Mouse (Mus musculus) 3134 (cell line): Measurements from ENCODE around the gene Saa2.
"Not testable (repeated sequence)": the region's sequence is repeated elsewhere in the genome, so short reads cannot be mapped to it uniquely, and the experiment has no call there.

Source experiments
- DNase-seq: peaks from one replicate; pipeline ENCODE4 v3.0.0-alpha.2; 2011; ENCODE audit warnings: low spot score; ENCODE audit not compliant: insufficient read length; ENCODE audit errors: extremely low read depth

Gene Saa2

GRCm38 (mm10) chr7:46751490-46751889 is at the start of gene Saa2:
Gene Saa2 (plus strand): TSS chr7:46751790.
- DNase-seq: no peak

GRCm38 (mm10) chr7:46710390-46710844 is 41.2 kb upstream of the Saa2 start, which contains the start of gene Saal1:
Gene Saal1 (minus strand): TSS chr7:46710680.
- peak; percentile 86 for DNase-seq

- DNase-seq: no peak
Observed at GRCm38 (mm10) chr7:46712250-46712649, 39.3 kb upstream of the Saa2 start.

GRCm38 (mm10) chr7:46714518-46714917 is 37.1 kb upstream of the Saa2 start:
- DNase-seq: no peak

GRCm38 (mm10) chr7:46715600-46715999 is 36.0 kb upstream of the Saa2 start, which contains the start of gene Saa3:
Gene Saa3 (minus strand): TSS chr7:46715700.
- no peak for DNase-seq

GRCm38 (mm10) chr7:46716897-46717296 is 34.7 kb upstream of the Saa2 start:
- no peak for DNase-seq

- no peak for DNase-seq
Observed at GRCm38 (mm10) chr7:46718591-46719270, 32.9 kb upstream of the Saa2 start.

GRCm38 (mm10) chr7:46719526-46719925 is 32.1 kb upstream of the Saa2 start:
- DNase-seq: no peak

- DNase-seq: no peak
Observed at GRCm38 (mm10) chr7:46720460-46720859, 31.1 kb upstream of the Saa2 start.

- DNase-seq: no peak
Observed at GRCm38 (mm10) chr7:46723354-46723753, 28.2 kb upstream of the Saa2 start.

- no peak for DNase-seq
Observed at GRCm38 (mm10) chr7:46723849-46724248, 27.7 kb upstream of the Saa2 start.

- DNase-seq: no peak
Observed at GRCm38 (mm10) chr7:46724396-46724795, 27.2 kb upstream of the Saa2 start.

GRCm38 (mm10) chr7:46727584-46727983 is 24.0 kb upstream of the Saa2 start:
- DNase-seq: no peak

- DNase-seq: no peak
Observed at GRCm38 (mm10) chr7:46732458-46732857, 19.1 kb upstream of the Saa2 start, which contains the start of gene Saa4. Gene Saa4 (minus strand): TSS chr7:46732603.

- DNase-seq: no peak
Observed at GRCm38 (mm10) chr7:46734983-46735382, 16.6 kb upstream of the Saa2 start.

- DNase-seq: no peak
Observed at GRCm38 (mm10) chr7:46738561-46739460, 12.8 kb upstream of the Saa2 start.

- DNase-seq: not testable (repeated sequence)
Observed at GRCm38 (mm10) chr7:46740041-46740440, 11.5 kb upstream of the Saa2 start.

- DNase-seq: not testable (repeated sequence)
Observed at GRCm38 (mm10) chr7:46742880-46743279, 8.7 kb upstream of the Saa2 start, which contains the start of gene Saa1. Gene Saa1 (minus strand): TSS chr7:46742980.

- DNase-seq: no peak
Observed at GRCm38 (mm10) chr7:46745816-46746215, 5.8 kb upstream of the Saa2 start.

GRCm38 (mm10) chr7:46746381-46746780 is 5.2 kb upstream of the Saa2 start:
- no peak for DNase-seq

GRCm38 (mm10) chr7:46748459-46748858 is 3.1 kb upstream of the Saa2 start:
- DNase-seq: no peak
